Mouse (Mus musculus) adrenal gland, adult 8-10 months (tissue): Measurements from ENCODE around the gene Ins1. TPM values are rescaled to one million over a fixed set of nuclear protein-coding genes. Genes with fewer than 3 reads are reported as not detected.

Experiments
- DNase-seq: peaks from one replicate; pipeline ENCODE4 v3.0.0; 2022
- total RNA-seq, 4 experiments: library from RNA; stranded (reverse); gene quantifications; 2 replicates each; pipeline ENCODE4 v1.2.4; 2022

The Ins1 gene
- total RNA-seq, result not detected

DNA sequence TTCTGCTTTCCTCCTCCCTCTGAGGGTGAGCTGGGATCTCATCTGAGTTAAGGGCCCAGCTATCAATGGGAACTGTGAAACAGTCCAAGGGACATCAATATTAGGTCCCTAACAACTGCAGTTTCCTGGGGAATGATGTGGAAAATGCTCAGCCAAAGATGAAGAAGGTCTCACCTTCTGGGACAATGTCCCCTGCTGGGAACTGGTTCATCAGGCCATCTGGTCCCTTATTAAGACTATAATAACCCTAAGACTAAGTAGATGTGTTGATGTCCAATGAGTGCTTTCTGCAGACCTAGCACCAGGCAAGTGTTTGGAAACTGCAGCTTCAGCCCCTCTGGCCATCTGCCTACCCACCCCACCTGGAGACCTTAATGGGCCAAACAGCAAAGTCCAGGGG, at the start of gene Ins1:
Gene Ins1 (plus strand): TSS at position 301 of the 400 bp plus-strand sequence.
- no peak for DNase-seq
